Mouse (Mus musculus) forebrain, embryonic 12.5 days (tissue): ENCODE results near the gene C5ar1. TPM values are rescaled to one million over a fixed set of nuclear protein-coding genes. Genes with fewer than 3 reads are reported as not detected.

Source experiments
- ATAC-seq: fragments of 200-750 bp; cut with Nextera tagmentation; 2 replicates; pipeline ENCODE4 v1.8.0; 2017; ENCODE audit warnings: moderate TSS enrichment; ENCODE audit not compliant: low FRiP score
- H3K27ac ChIP-seq: fragments of 300-500 bp; sonication (generic); 2 replicates; pipeline ENCODE4 v1.5.1; 2016; ENCODE audit warnings: mild to moderate bottlenecking
- H3K27me3 ChIP-seq: fragments of 300-500 bp; sonication (generic); 2 replicates; pipeline ENCODE4 v1.6.1; 2016; ENCODE audit warnings: mild to moderate bottlenecking
- H3K36me3 ChIP-seq: fragments of 300-500 bp; sonication (generic); replicated peaks from 2 replicates; pipeline ENCODE4 v1.6.1; 2016; ENCODE audit warnings: mild to moderate bottlenecking
- H3K4me1 ChIP-seq: fragments of 300-500 bp; sonication (generic); 2 replicates; pipeline ENCODE4 v1.6.1; 2016
- H3K4me2 ChIP-seq: fragments of 300-500 bp; sonication (generic); 2 replicates; pipeline ENCODE4 v1.6.1; 2016; ENCODE audit warnings: mild to moderate bottlenecking, moderate library complexity
- H3K4me3 ChIP-seq: fragments of 300-500 bp; sonication (generic); replicated peaks from 2 replicates; pipeline ENCODE4 v1.5.1; 2016; ENCODE audit warnings: mild to moderate bottlenecking
- H3K9ac ChIP-seq: fragments of 300-500 bp; sonication (generic); 2 replicates; pipeline ENCODE4 v1.6.1; 2016; ENCODE audit warnings: mild to moderate bottlenecking
- H3K9me3 ChIP-seq: fragments of 300-500 bp; sonication (generic); 2 replicates; pipeline ENCODE4 v1.6.1; 2016
- WGBS: fragments of 180-500 bp; shearing (Covaris S2); methylation state at CpG from one replicate; pipeline ENCODE4 v1.1.7; 2016; 5-methylcytosine and 5-hydroxymethylcytosine counted together
- polyA plus RNA-seq: library from polyadenylated mRNA; unstranded; fragments of >200 nt; fragmentation: Nextera tagmentation; extraction: Ambion mirVana; gene quantifications from 2 replicates; pipeline ENCODE4 v1.2.1, GENCODE M21; 2016

The C5ar1 gene
- polyA plus RNA-seq, 1 experiment from 2014 or later: 0.73 TPM

- Histone ChIP-seq H3K4me2 (peak overlapping the region; percentile 88; the same call in 1 of the 2 replicates), H3K27ac (no peak overlapping the region; the same call in 1 of the 2 replicates), H3K9ac (no peak overlapping the region), H3K27me3 (no peaks in the 10 kb centered on the region), H3K4me1 (peaks cover 30% of the 10 kb centered on the region), H3K36me3 (no peaks in the 10 kb centered on the region), H3K9me3 (no peaks in the 10 kb centered on the region), H3K4me3 (no peak overlapping the region)
- no peak; the same call in 1 of the 2 replicates for ATAC-seq
- 31% methylated on average over 4 of the region's 4 CpGs for WGBS
These were observed 35.0 kb upstream of the C5ar1 start for GRCm38 (mm10) chr7:16294346-16294745.

GRCm38 (mm10) chr7:16287791-16288190 is 28.5 kb upstream of the C5ar1 start:
- Histone ChIP-seq H3K36me3 (peaks cover 15% of the 10 kb centered on the region), H3K27me3 (no peaks in the 10 kb centered on the region), H3K27ac (no peak overlapping the region), H3K4me1 (peaks cover 11% of the 10 kb centered on the region), H3K9ac (no peak overlapping the region), H3K4me2 (no peak overlapping the region), H3K9me3 (no peaks in the 10 kb centered on the region), H3K4me3 (no peak overlapping the region)
- no peak for ATAC-seq
- 65% methylated on average over 1 of the region's 1 CpGs for WGBS

DNA sequence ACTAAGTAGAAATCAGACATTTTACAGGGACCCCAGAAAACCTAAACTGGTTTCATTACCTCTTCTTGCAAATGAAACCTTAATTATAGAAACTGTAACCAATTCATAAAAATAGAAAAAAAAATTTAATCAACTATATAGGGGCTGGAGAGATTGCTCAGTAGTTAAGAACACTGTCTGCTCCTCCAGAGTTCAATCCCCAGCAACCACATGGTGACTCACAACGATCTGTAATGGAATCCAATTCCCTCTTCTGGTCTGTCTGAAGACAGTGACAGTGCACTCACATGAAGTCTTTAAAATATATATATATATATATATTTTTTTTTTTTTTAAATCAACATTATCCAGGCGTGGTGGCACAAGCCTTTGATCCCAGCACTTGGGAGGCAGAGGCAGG is 27.7 kb upstream of the C5ar1 start:
- Histone ChIP-seq H3K4me3 (peak overlapping the region; percentile 81), H3K4me1 (peaks cover 11% of the 10 kb centered on the region), H3K4me2 (peak overlapping the region; percentile 56), H3K27me3 (no peaks in the 10 kb centered on the region), H3K9ac (peak overlapping the region; percentile 71; the same call in 1 of the 2 replicates), H3K36me3 (peaks cover 23% of the 10 kb centered on the region), H3K27ac (peak overlapping the region; percentile 95), H3K9me3 (no peaks in the 10 kb centered on the region)
- WGBS: 89% methylated on average over 2 of the region's 2 CpGs
- no peak for ATAC-seq

GRCm38 (mm10) chr7:16286026-16286961 is 27.0 kb upstream of the C5ar1 start, which contains the start of gene Ccdc9:
Gene Ccdc9, minus strand, starts transcription at chr7:16286795.
- Histone ChIP-seq H3K36me3 (peaks cover 30% of the 10 kb centered on the region), H3K4me1 (peaks cover 11% of the 10 kb centered on the region), H3K9ac (peak within 1 kb of the TSS; percentile 71), H3K9me3 (no peaks in the 10 kb centered on the region), H3K27ac (peak within 1 kb of the TSS; percentile 95), H3K4me2 (peak within 1 kb of the TSS; percentile 56), H3K27me3 (no peaks in the 10 kb centered on the region), H3K4me3 (peak within 1 kb of the TSS; percentile 81)
- WGBS: under 1% methylated on average over 69 of the region's 70 CpGs
- peak; percentile 94 for ATAC-seq

- ATAC-seq: peak; percentile 61
- peak overlapping the region; percentile 81 for H3K4me3 ChIP-seq
- 6% methylated on average over 14 of the region's 14 CpGs for WGBS
- H3K9me3 ChIP-seq: no peaks in the 10 kb centered on the region
- H3K36me3 ChIP-seq: peaks cover 38% of the 10 kb centered on the region
- H3K4me2 ChIP-seq: peak overlapping the region; percentile 56
- H3K27me3 ChIP-seq: no peaks in the 10 kb centered on the region
- H3K9ac ChIP-seq: no peak overlapping the region
- H3K4me1 ChIP-seq: peaks cover 11% of the 10 kb centered on the region
- H3K27ac ChIP-seq: peak overlapping the region; percentile 95; the same call in 1 of the 2 replicates
These were observed 26.2 kb upstream of the C5ar1 start for GRCm38 (mm10) chr7:16285450-16286025.

DNA sequence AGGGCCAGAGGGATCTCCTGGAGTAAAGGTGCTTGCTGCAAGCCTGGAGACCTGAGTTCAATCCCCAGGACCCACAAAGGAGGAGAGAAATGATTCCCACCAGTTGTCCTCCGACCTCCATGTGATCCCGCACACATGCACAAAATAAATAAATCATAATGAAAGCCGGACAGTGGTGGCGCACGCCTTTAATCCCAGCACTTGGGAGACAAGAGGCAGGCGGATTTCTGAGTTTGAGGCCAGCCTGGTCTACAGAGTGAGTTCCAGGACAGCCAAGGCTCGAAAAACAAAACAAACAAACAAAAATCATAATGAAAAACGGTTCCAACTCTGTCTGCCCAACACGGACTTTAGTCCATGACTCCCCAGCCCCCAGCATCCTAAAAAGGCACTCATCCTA is 25.6 kb upstream of the C5ar1 start:
- H3K9me3 ChIP-seq: no peaks in the 10 kb centered on the region
- H3K9ac ChIP-seq: no peak overlapping the region
- H3K4me1 ChIP-seq: peaks cover 11% of the 10 kb centered on the region
- no peak overlapping the region for H3K27ac ChIP-seq
- no peak for ATAC-seq
- no peaks in the 10 kb centered on the region for H3K27me3 ChIP-seq
- peak overlapping the region; percentile 56 for H3K4me2 ChIP-seq
- H3K36me3 ChIP-seq: peaks cover 42% of the 10 kb centered on the region
- 74% methylated on average over 9 of the region's 9 CpGs for WGBS
- peak overlapping the region; percentile 81 for H3K4me3 ChIP-seq

DNA sequence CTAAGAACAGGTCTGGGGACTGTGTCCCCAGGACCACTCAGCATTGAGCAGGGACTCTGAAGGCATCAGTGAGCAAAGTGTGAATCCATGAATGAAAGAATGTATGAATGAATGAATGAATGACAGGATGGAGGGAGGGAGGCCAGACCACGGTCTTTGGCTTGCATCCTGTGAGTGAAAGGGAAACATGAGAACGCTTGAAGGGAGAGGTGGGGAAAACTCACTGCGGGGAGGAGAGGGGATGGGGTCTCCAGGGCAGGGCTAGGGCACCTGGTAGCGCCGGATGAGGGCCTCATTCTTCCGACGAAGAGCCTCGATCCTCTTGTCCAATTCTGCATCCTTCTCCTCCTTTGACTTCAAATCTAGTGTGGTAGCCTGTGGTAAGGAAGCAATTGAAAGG is 24.7 kb upstream of the C5ar1 start:
- Histone ChIP-seq H3K36me3 (peaks cover 49% of the 10 kb centered on the region), H3K9me3 (no peaks in the 10 kb centered on the region), H3K4me3 (no peak overlapping the region), H3K4me1 (peaks cover 11% of the 10 kb centered on the region), H3K27me3 (no peaks in the 10 kb centered on the region), H3K9ac (no peak overlapping the region), H3K4me2 (no peak overlapping the region), H3K27ac (no peak overlapping the region)
- 95% methylated on average over 8 of the region's 8 CpGs for WGBS
- no peak for ATAC-seq

- Histone ChIP-seq H3K9ac (no peak overlapping the region), H3K4me1 (peaks cover 11% of the 10 kb centered on the region), H3K4me2 (no peak overlapping the region), H3K4me3 (no peak overlapping the region), H3K9me3 (no peaks in the 10 kb centered on the region), H3K27me3 (no peaks in the 10 kb centered on the region), H3K36me3 (peaks cover 64% of the 10 kb centered on the region), H3K27ac (no peak overlapping the region)
- ATAC-seq: no peak
- WGBS: 96% methylated on average over 13 of the region's 13 CpGs
These were observed 23.0 kb upstream of the C5ar1 start for GRCm38 (mm10) chr7:16282334-16282733.

GRCm38 (mm10) chr7:16280721-16281120 is 21.4 kb upstream of the C5ar1 start:
- Histone ChIP-seq H3K36me3 (peaks cover 80% of the 10 kb centered on the region), H3K4me1 (peaks cover 9% of the 10 kb centered on the region), H3K4me3 (no peak overlapping the region), H3K4me2 (no peak overlapping the region), H3K27me3 (peaks cover under 1% of the 10 kb centered on the region; the same call in 1 of the 2 replicates), H3K27ac (no peak overlapping the region), H3K9me3 (no peaks in the 10 kb centered on the region), H3K9ac (no peak overlapping the region)
- WGBS: 92% methylated on average over 11 of the region's 11 CpGs
- ATAC-seq: no peak

- Histone ChIP-seq H3K27ac (no peak overlapping the region), H3K27me3 (peaks cover 18% of the 10 kb centered on the region; the same call in 1 of the 2 replicates), H3K9me3 (no peaks in the 10 kb centered on the region), H3K4me3 (no peak overlapping the region), H3K4me1 (peaks cover 25% of the 10 kb centered on the region), H3K9ac (no peak overlapping the region), H3K4me2 (no peak overlapping the region), H3K36me3 (peaks cover 49% of the 10 kb centered on the region)
- ATAC-seq: no peak
- 85% methylated on average over 10 of the region's 10 CpGs for WGBS
These were observed 15.9 kb upstream of the C5ar1 start for GRCm38 (mm10) chr7:16274922-16275890.

- Histone ChIP-seq H3K4me2 (peak overlapping the region; percentile 97), H3K9ac (peak overlapping the region; percentile 84), H3K4me3 (peak overlapping the region; percentile 71), H3K27ac (peak overlapping the region; percentile 92), H3K4me1 (peaks cover 25% of the 10 kb centered on the region), H3K9me3 (no peaks in the 10 kb centered on the region), H3K27me3 (peaks cover 19% of the 10 kb centered on the region; the same call in 1 of the 2 replicates), H3K36me3 (peaks cover 38% of the 10 kb centered on the region)
- WGBS: under 1% methylated on average over 18 of the region's 18 CpGs
- peak; percentile 76 for ATAC-seq
These were observed 14.4 kb upstream of the C5ar1 start for GRCm38 (mm10) chr7:16273766-16274140.
